Mouse (Mus musculus): ENCODE data around the gene Sh3rf3. TPM values are rescaled to one million over a fixed set of nuclear protein-coding genes. Genes with fewer than 3 reads are reported as not detected.
A peak's percentile ranks its signal among the peaks of the same experiment; 100 is the strongest.

Sh3rf3 gene
- 4.6 and 5.6 TPM in 2 replicates for polyA plus RNA-seq (2015; fragmentation: Nextera tagmentation; extraction: Ambion mirVana)

DNA sequence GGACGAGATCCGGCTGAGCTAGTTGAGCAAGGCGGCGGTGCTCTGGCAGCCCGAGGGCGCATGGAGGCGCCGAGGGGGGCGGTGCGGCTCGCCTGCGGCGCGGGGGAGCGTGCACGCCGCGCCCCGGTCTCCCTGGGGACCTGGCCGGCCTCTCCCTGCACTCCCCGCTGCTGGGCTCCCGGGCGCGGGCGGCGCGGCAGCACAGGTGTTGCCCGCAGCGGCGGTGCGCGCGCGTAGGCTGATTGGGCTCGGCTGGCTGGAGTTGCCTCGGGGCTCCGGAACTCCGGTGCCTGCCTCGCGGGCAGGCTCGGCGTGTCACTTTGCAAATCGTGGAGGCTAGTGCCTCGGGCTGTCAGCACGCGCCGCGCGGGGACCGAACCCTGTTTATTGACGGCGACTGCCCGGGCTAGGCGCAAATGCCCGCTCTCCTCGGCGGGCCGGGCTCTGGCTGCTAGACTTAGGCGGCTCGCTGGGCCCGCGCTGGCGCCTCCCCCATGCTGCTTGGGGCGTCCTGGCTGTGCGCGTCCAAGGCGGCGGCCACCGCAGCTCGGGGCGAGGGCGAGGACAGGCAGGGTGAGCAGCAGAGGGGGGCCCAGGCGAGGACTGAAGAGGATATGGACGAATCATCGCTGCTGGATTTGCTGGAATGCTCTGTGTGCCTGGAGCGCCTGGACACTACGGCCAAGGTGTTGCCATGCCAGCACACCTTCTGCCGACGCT is at the start of gene Sh3rf3:
TSS of gene Sh3rf3 (plus strand) at position 279 of the 720 bp plus-strand sequence.
- peak; percentile 59 for ATAC-seq (ENCODE audit: low read depth)
- H3K4me2 ChIP-seq: peak within 1 kb of the TSS; percentile 100
- under 1% methylated on average over 65 of the region's 79 CpGs for WGBS
- peaks cover 27% of the 10 kb centered on the region for H3K4me1 ChIP-seq (replicated peaks)
- peaks cover 36% of the 10 kb centered on the region for H3K27me3 ChIP-seq
- H3K4me3 ChIP-seq: peak within 1 kb of the TSS; percentile 75
- peak within 1 kb of the TSS; percentile 80 for H3K27ac ChIP-seq (replicated peaks)
- H3K9ac ChIP-seq: peak within 1 kb of the TSS; percentile 82
- no peaks in the 10 kb centered on the region for H3K36me3 ChIP-seq
- no peaks in the 10 kb centered on the region for H3K9me3 ChIP-seq

DNA sequence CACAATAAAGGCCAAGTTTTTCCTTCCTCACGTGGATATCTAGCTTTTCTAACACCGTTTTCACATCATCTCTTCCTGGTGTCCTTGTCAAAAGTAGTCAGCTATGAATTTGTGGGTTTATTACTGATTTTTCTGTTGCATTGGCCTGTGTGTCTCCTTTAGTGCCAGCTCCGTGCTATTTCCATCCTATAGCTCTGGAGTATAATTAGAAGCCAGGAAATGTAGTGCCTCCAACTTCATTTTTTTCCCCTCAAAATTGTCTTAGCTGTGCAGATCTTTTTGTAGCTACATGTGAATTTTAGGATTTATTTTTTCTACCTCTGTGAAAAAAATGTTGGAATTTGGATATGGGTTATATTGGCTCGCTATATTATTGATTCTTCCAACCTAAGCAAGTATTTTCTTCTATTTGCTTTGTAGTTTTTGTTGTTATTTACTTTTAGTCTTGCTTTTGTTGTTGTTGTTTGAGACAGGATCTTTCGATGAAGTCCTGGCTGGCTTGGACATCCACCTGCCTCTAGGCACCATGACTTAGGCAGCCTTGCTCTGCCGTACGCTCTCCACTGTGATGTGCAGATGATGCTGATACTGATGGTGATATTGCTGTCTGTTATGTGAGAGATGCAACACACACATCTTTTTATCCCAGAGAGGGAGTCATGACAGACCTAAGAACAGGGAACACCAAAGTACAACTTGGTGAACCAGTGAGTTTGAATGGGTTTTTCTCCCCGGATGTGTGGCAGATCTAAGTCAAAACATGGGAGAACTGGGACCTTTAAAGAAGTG is 24.5 kb upstream of the Sh3rf3 start:
- Histone ChIP-seq H3K9me3 (no peaks in the 10 kb centered on the region), H3K4me2 (no peak overlapping the region), H3K9ac (no peak overlapping the region), H3K27ac (replicated peaks) (no peak overlapping the region), H3K4me1 (replicated peaks) (0 out of 2 replicates have a peak, but pooled peaks cover 3% of the 10 kb centered on the region), H3K4me3 (no peak overlapping the region), H3K36me3 (no peaks in the 10 kb centered on the region), H3K27me3 (no peaks in the 10 kb centered on the region)
- no peak for ATAC-seq (ENCODE audit: low read depth)
- 90% methylated on average over 8 of the region's 8 CpGs for WGBS

DNA sequence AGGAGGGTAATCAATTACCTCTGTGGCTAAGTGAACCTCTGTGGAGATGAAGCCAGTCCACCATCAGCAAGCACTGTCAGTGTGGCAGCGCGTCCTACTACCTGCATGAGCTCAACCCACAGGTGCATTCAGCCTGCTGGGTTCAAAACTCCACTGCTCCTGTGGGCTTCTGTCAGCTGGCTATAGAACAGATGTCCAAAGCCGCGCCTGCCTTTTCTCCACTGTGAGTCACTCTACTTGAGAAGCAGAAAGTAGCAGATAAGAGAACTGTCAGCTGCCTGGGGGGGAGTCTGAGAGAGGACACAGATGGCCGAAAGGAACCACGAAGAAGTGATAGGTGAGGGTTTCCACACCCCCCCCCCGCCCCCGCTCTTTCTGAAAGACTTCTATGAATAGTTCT is 15.6 kb upstream of the Sh3rf3 start:
- ATAC-seq (ENCODE audit: low read depth): no peak
- no peaks in the 10 kb centered on the region for H3K36me3 ChIP-seq
- no peak overlapping the region for H3K27ac ChIP-seq (replicated peaks)
- H3K9me3 ChIP-seq: no peaks in the 10 kb centered on the region
- WGBS: 91% methylated on average over 8 of the region's 8 CpGs
- no peak overlapping the region for H3K4me2 ChIP-seq
- no peaks in the 10 kb centered on the region for H3K27me3 ChIP-seq
- no peak overlapping the region for H3K9ac ChIP-seq
- H3K4me3 ChIP-seq: no peak overlapping the region
- H3K4me1 ChIP-seq (replicated peaks): peaks cover 7% of the 10 kb centered on the region

DNA sequence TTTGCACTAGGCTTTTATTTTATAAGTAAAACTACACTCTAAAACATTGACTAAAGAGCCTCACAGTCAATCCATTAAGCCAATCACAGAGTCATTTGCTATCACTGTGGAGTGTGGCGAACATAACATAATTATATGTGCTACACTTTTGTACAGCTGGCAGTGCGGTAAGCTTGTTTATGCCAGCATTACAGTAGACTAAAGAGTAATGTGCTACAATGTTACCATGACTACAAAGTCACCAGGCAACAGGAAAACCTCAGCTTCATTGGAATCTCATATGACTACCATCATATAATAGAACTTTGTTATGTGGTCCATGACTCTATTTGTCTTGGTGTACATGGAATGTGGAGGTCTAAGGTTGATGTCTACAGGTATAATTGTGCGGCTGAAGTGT is 15.0 kb upstream of the Sh3rf3 start:
- no peak overlapping the region for H3K4me3 ChIP-seq
- H3K9ac ChIP-seq: no peak overlapping the region
- no peaks in the 10 kb centered on the region for H3K27me3 ChIP-seq
- WGBS: 82% methylated on average over 3 of the region's 3 CpGs
- no peak for ATAC-seq (ENCODE audit: low read depth)
- peaks cover 7% of the 10 kb centered on the region for H3K4me1 ChIP-seq (replicated peaks)
- no peaks in the 10 kb centered on the region for H3K36me3 ChIP-seq
- no peak overlapping the region for H3K4me2 ChIP-seq
- no peaks in the 10 kb centered on the region for H3K9me3 ChIP-seq
- H3K27ac ChIP-seq (replicated peaks): no peak overlapping the region

GRCm38 (mm10) chr10:58800996-58801433 is 12.1 kb upstream of the Sh3rf3 start:
- Histone ChIP-seq H3K4me2 (peak overlapping the region; percentile 37), H3K27ac (replicated peaks) (no peak overlapping the region), H3K9me3 (no peaks in the 10 kb centered on the region), H3K27me3 (no peaks in the 10 kb centered on the region), H3K4me3 (no peak overlapping the region), H3K9ac (no peak overlapping the region), H3K4me1 (replicated peaks) (peaks cover 7% of the 10 kb centered on the region), H3K36me3 (no peaks in the 10 kb centered on the region)
- WGBS: 41% methylated on average over 21 of the region's 21 CpGs
- ATAC-seq (ENCODE audit: low read depth): no peak; the same call in 1 of the 2 replicates

DNA sequence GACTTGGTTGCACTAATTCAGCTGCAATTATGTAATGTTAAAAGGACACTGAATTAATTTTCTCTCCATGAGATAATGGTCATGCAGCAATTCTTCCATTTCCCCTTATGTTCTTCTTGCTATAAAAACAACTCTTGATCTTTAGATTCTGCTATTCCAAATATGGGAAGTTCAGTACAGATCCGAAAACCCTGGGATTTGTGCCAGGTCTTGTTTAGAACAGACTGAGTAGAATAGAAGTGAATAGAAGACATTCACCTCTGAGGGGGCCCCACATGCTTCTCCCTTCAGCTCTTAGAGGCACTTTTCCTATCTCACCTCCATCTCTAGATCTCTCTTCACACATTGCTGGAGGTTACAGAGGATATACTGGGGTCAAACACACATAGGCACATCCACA is 10.8 kb upstream of the Sh3rf3 start:
- Histone ChIP-seq H3K27ac (replicated peaks) (no peak overlapping the region), H3K27me3 (no peaks in the 10 kb centered on the region), H3K4me1 (replicated peaks) (peaks cover 7% of the 10 kb centered on the region), H3K9me3 (no peaks in the 10 kb centered on the region), H3K4me3 (no peak overlapping the region), H3K36me3 (no peaks in the 10 kb centered on the region), H3K9ac (no peak overlapping the region), H3K4me2 (no peak overlapping the region)
- WGBS: 84% methylated on average over 1 of the region's 1 CpGs
- no peak for ATAC-seq (ENCODE audit: low read depth)

- Histone ChIP-seq H3K9ac (no peak overlapping the region), H3K27me3 (peaks cover 17% of the 10 kb centered on the region), H3K36me3 (no peaks in the 10 kb centered on the region), H3K4me3 (no peak overlapping the region), H3K9me3 (no peaks in the 10 kb centered on the region), H3K4me1 (replicated peaks) (no peaks in the 10 kb centered on the region; the same call in 1 of the 2 replicates), H3K4me2 (no peak overlapping the region), H3K27ac (replicated peaks) (no peak overlapping the region)
- ATAC-seq (ENCODE audit: low read depth): no peak
- 78% methylated on average over 3 of the region's 3 CpGs for WGBS
Observed at GRCm38 (mm10) chr10:58807956-58808355, 5.2 kb upstream of the Sh3rf3 start.

DNA sequence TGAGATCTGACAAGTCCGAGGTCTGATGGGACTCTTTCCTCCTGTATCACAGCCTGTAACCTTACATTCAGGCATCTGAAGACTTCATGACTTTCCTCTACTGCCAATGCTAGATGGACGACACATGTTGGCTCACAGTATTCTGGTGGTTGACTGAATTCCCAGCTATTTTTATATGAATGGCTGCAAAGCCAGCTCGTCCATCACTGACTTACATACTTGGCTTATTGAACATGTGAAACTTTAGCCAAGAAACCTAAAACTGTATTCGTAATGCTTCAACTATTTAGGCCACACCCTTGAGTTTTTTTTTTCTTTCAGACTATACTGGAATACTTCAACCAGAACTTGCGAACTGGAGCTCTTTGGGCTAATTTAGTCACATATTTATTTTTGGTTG is 3.0 kb upstream of the Sh3rf3 start:
- Histone ChIP-seq H3K4me2 (no peak overlapping the region), H3K9me3 (no peaks in the 10 kb centered on the region), H3K27ac (replicated peaks) (no peak overlapping the region), H3K9ac (no peak overlapping the region), H3K4me1 (replicated peaks) (peaks cover 16% of the 10 kb centered on the region), H3K27me3 (peaks cover 36% of the 10 kb centered on the region), H3K36me3 (no peaks in the 10 kb centered on the region), H3K4me3 (no peak overlapping the region)
- no peak for ATAC-seq (ENCODE audit: low read depth)
- WGBS: 85% methylated on average over 5 of the region's 5 CpGs

DNA sequence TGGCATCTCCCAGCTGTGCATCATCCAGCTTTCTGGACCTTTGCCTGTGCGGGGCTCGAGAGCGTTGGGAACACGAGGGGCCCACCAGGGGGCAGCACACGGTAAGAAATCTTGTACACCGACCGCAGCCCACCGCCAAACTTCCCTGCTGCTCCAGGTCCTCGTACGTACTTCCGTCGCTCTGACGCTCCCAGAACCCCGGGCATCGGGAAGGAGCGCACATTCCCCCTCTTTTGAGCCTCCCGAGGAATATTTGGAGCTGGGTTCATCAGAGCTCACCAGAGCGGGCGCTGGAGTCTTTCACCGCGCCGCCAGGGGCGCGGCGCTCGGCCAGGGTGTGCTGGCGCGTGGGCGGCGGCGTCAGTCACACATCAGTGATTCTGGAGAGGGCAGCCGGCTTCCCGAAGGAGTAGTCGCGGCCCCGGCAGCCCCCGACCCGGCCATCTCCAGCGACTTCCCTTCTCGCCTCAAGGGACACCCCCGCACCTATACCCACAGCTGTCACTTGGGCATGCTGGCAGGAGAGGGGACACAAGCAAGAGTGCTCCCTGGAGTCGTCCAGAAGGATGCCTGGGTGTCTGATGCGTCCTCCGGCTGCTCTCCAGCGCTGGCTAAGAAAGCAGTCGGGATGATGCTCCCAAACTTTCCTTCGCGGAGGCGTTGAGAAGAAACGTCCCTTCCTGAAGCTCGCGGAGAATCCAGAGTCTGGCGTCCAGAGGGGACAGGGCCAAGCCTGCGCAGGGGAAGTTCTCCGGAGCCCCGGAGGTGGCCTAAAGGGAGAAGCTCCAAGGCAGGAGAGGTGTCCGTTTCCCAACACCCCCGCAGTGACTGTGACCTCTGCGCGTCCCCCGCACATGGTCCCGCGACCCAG is 714 bp upstream of the Sh3rf3 start:
- H3K27me3 ChIP-seq: peaks cover 36% of the 10 kb centered on the region
- ATAC-seq (ENCODE audit: low read depth): peak; percentile 91

DNA sequence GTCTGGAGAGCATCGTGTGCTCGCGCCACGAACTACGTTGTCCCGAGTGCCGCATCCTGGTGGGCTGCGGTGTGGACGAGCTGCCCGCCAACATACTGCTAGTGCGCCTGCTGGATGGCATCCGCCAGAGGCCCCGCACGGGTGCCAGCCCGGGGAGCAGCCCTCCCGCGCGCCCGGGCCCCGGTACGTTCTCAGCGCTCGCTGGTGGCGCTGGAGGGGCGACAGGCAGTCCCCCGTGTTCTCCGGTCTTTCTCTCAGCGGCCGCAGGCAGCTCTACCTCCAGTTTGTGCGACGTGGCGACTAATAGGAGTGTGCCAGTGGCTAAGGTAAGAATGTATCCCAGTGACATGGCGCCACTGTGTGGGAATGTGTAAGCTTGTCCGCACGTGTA is 637 bp downstream of the Sh3rf3 start:
- 1% methylated on average over 35 of the region's 35 CpGs for WGBS
- Histone ChIP-seq H3K27ac (replicated peaks) (peak overlapping the region; percentile 80), H3K4me2 (peak overlapping the region; percentile 100), H3K9me3 (no peaks in the 10 kb centered on the region), H3K36me3 (no peaks in the 10 kb centered on the region), H3K4me1 (replicated peaks) (peaks cover 27% of the 10 kb centered on the region), H3K9ac (peak overlapping the region; percentile 82), H3K4me3 (peak overlapping the region; percentile 75), H3K27me3 (peaks cover 36% of the 10 kb centered on the region)
- ATAC-seq (ENCODE audit: low read depth): peak; percentile 28

More for the DNA sequence above, 714 bp upstream of the Sh3rf3 start:
- H3K4me3 ChIP-seq: peak overlapping the region; percentile 75
- under 1% methylated on average over 63 of the region's 63 CpGs for WGBS
- H3K9me3 ChIP-seq: no peaks in the 10 kb centered on the region
- H3K36me3 ChIP-seq: no peaks in the 10 kb centered on the region
- peak overlapping the region; percentile 80 for H3K27ac ChIP-seq (replicated peaks)
- peaks cover 27% of the 10 kb centered on the region for H3K4me1 ChIP-seq (replicated peaks)
- peak overlapping the region; percentile 100 for H3K4me2 ChIP-seq
- peak overlapping the region; percentile 82 for H3K9ac ChIP-seq

DNA sequence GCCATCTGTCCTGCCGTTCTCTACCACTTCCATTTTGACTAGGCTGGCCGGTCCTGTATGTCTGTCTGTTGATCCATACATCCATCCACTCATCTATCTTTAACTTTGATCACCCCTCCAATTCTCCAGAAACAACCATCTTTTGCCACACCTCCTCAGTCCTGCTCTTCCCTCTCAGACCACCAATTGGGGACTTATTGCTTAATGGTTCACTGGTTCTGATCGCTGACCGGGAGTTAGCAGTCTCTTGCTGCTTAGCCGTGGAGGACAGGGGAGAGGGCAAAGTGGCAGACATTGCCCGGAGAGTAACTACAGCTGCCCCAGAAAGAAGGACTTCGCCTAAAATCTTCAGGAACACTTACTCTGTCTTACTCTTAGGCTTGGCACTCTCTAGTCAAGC is 1.3 kb downstream of the Sh3rf3 start:
- peak overlapping the region; percentile 75 for H3K4me3 ChIP-seq
- H3K27ac ChIP-seq (replicated peaks): no peak overlapping the region
- H3K4me1 ChIP-seq (replicated peaks): peaks cover 27% of the 10 kb centered on the region
- no peak for ATAC-seq (ENCODE audit: low read depth)
- no peaks in the 10 kb centered on the region for H3K36me3 ChIP-seq
- peak overlapping the region; percentile 100 for H3K4me2 ChIP-seq
- peaks cover 35% of the 10 kb centered on the region for H3K27me3 ChIP-seq
- no peaks in the 10 kb centered on the region for H3K9me3 ChIP-seq
- H3K9ac ChIP-seq: peak overlapping the region; percentile 82
- 37% methylated on average over 7 of the region's 7 CpGs for WGBS
